Mouse (Mus musculus): ENCODE data around the gene Gm973. TPM values are rescaled to one million over a fixed set of nuclear protein-coding genes. Genes with fewer than 3 reads are reported as not detected.
A peak's percentile ranks its signal among the peaks of the same experiment; 100 is the strongest.

Gm973 gene
- 0.85 and 0.99 TPM in 2 replicates for polyA plus RNA-seq (2014; fragmentation: Nextera tagmentation; extraction: Ambion mirVana)

GRCm38 (mm10) chr1:59516026-59516917 is at the start of gene Gm973:
Gm973 (plus strand) TSS chr1:59516264.
- H3K9ac ChIP-seq (ENCODE audit: low read length): peak within 1 kb of the TSS; percentile 69
- H3K27me3 ChIP-seq (ENCODE audit: control insufficient read depth, insufficient read depth, low read length): no peaks in the 10 kb centered on the region
- DNase-seq (ENCODE audit: low spot score) (peak; percentile 89), ATAC-seq (replicated peaks; ENCODE audit: low FRiP score) (peak; percentile 96)
- 4% methylated on average over 25 of the region's 25 CpGs for WGBS
- H3K36me3 ChIP-seq (ENCODE audit: control insufficient read depth, insufficient read depth, low read length): no peaks in the 10 kb centered on the region
- H3K9me3 ChIP-seq (ENCODE audit: control insufficient read depth, low read length): no peaks in the 10 kb centered on the region
- H3K4me1 ChIP-seq (replicated peaks; ENCODE audit: control insufficient read depth, insufficient read depth, low read length): peaks cover 17% of the 10 kb centered on the region
- peak within 1 kb of the TSS; percentile 98 for H3K27ac ChIP-seq (ENCODE audit: low read depth, low read length)
- H3K4me3 ChIP-seq (ENCODE audit: low read depth, low read length): peak within 1 kb of the TSS; percentile 28
- H3K4me2 ChIP-seq (ENCODE audit: low read depth, low read length, severe bottlenecking): peak within 1 kb of the TSS; percentile 61

GRCm38 (mm10) chr1:59469170-59469569 is 46.9 kb upstream of the Gm973 start:
- ATAC-seq (replicated peaks; ENCODE audit: low FRiP score) (no peak), DNase-seq (ENCODE audit: low spot score) (no peak)
- H3K9me3 ChIP-seq (ENCODE audit: control insufficient read depth, low read length): no peaks in the 10 kb centered on the region
- H3K4me1 ChIP-seq (replicated peaks; ENCODE audit: control insufficient read depth, insufficient read depth, low read length): peaks cover 16% of the 10 kb centered on the region
- 39% methylated on average over 4 of the region's 4 CpGs for WGBS
- no peak overlapping the region for H3K9ac ChIP-seq (ENCODE audit: low read length)
- no peak overlapping the region for H3K4me3 ChIP-seq (ENCODE audit: low read depth, low read length)
- no peaks in the 10 kb centered on the region for H3K36me3 ChIP-seq (ENCODE audit: control insufficient read depth, insufficient read depth, low read length)
- H3K4me2 ChIP-seq (ENCODE audit: low read depth, low read length, severe bottlenecking): no peak overlapping the region
- H3K27ac ChIP-seq (ENCODE audit: low read depth, low read length): no peak overlapping the region
- peaks cover 2% of the 10 kb centered on the region; the same call in 1 of the 2 replicates for H3K27me3 ChIP-seq (ENCODE audit: control insufficient read depth, insufficient read depth, low read length)

GRCm38 (mm10) chr1:59470766-59471165 is 45.3 kb upstream of the Gm973 start:
- Histone ChIP-seq H3K9me3 (ENCODE audit: control insufficient read depth, low read length) (no peaks in the 10 kb centered on the region), H3K27me3 (ENCODE audit: control insufficient read depth, insufficient read depth, low read length) (peaks cover 4% of the 10 kb centered on the region; the same call in 1 of the 2 replicates), H3K4me2 (ENCODE audit: low read depth, low read length, severe bottlenecking) (no peak overlapping the region), H3K4me3 (ENCODE audit: low read depth, low read length) (no peak overlapping the region), H3K36me3 (ENCODE audit: control insufficient read depth, insufficient read depth, low read length) (no peaks in the 10 kb centered on the region), H3K9ac (ENCODE audit: low read length) (no peak overlapping the region), H3K27ac (ENCODE audit: low read depth, low read length) (no peak overlapping the region), H3K4me1 (replicated peaks; ENCODE audit: control insufficient read depth, insufficient read depth, low read length) (peaks cover 13% of the 10 kb centered on the region)
- WGBS: 48% methylated on average over 4 of the region's 4 CpGs
- DNase-seq (ENCODE audit: low spot score) (no peak), ATAC-seq (replicated peaks; ENCODE audit: low FRiP score) (no peak)

- no peak overlapping the region for H3K4me3 ChIP-seq (ENCODE audit: low read depth, low read length)
- H3K27ac ChIP-seq (ENCODE audit: low read depth, low read length): no peak overlapping the region
- H3K9me3 ChIP-seq (ENCODE audit: control insufficient read depth, low read length): no peaks in the 10 kb centered on the region
- ATAC-seq (replicated peaks; ENCODE audit: low FRiP score) (no peak), DNase-seq (ENCODE audit: low spot score) (no peak)
- no peak overlapping the region for H3K4me2 ChIP-seq (ENCODE audit: low read depth, low read length, severe bottlenecking)
- H3K4me1 ChIP-seq (replicated peaks; ENCODE audit: control insufficient read depth, insufficient read depth, low read length): peaks cover 13% of the 10 kb centered on the region
- no peak overlapping the region for H3K9ac ChIP-seq (ENCODE audit: low read length)
- no peaks in the 10 kb centered on the region for H3K36me3 ChIP-seq (ENCODE audit: control insufficient read depth, insufficient read depth, low read length)
- 2% methylated on average over 9 of the region's 11 CpGs for WGBS
- H3K27me3 ChIP-seq (ENCODE audit: control insufficient read depth, insufficient read depth, low read length): peaks cover 4% of the 10 kb centered on the region; the same call in 1 of the 2 replicates
These were observed 43.5 kb upstream of the Gm973 start for GRCm38 (mm10) chr1:59472368-59473180.

GRCm38 (mm10) chr1:59473181-59473555 is 42.9 kb upstream of the Gm973 start:
- ATAC-seq (replicated peaks; ENCODE audit: low FRiP score) (no peak; the same call in 1 of the 2 replicates), DNase-seq (ENCODE audit: low spot score) (no peak)
- H3K9ac ChIP-seq (ENCODE audit: low read length): no peak overlapping the region
- H3K27ac ChIP-seq (ENCODE audit: low read depth, low read length): no peak overlapping the region
- H3K4me3 ChIP-seq (ENCODE audit: low read depth, low read length): no peak overlapping the region
- 2% methylated on average over 4 of the region's 4 CpGs for WGBS
- H3K4me1 ChIP-seq (replicated peaks; ENCODE audit: control insufficient read depth, insufficient read depth, low read length): peaks cover 13% of the 10 kb centered on the region
- H3K4me2 ChIP-seq (ENCODE audit: low read depth, low read length, severe bottlenecking): no peak overlapping the region
- no peaks in the 10 kb centered on the region for H3K36me3 ChIP-seq (ENCODE audit: control insufficient read depth, insufficient read depth, low read length)
- H3K27me3 ChIP-seq (ENCODE audit: control insufficient read depth, insufficient read depth, low read length): peaks cover 4% of the 10 kb centered on the region; the same call in 1 of the 2 replicates
- no peaks in the 10 kb centered on the region for H3K9me3 ChIP-seq (ENCODE audit: control insufficient read depth, low read length)

- Histone ChIP-seq H3K4me3 (ENCODE audit: low read depth, low read length) (no peak overlapping the region), H3K9ac (ENCODE audit: low read length) (no peak overlapping the region), H3K4me2 (ENCODE audit: low read depth, low read length, severe bottlenecking) (no peak overlapping the region), H3K9me3 (ENCODE audit: control insufficient read depth, low read length) (no peaks in the 10 kb centered on the region), H3K27me3 (ENCODE audit: control insufficient read depth, insufficient read depth, low read length) (peaks cover 14% of the 10 kb centered on the region; the same call in 1 of the 2 replicates), H3K4me1 (replicated peaks; ENCODE audit: control insufficient read depth, insufficient read depth, low read length) (peaks cover 14% of the 10 kb centered on the region), H3K36me3 (ENCODE audit: control insufficient read depth, insufficient read depth, low read length) (no peaks in the 10 kb centered on the region), H3K27ac (ENCODE audit: low read depth, low read length) (no peak overlapping the region)
- DNase-seq (ENCODE audit: low spot score): no peak
- no peak for ATAC-seq (replicated peaks; ENCODE audit: low FRiP score)
- WGBS: 40% methylated on average over 2 of the region's 2 CpGs
These were observed 40.4 kb upstream of the Gm973 start for GRCm38 (mm10) chr1:59475618-59476017.

- 88% methylated on average over 3 of the region's 3 CpGs for WGBS
These were observed 37.2 kb upstream of the Gm973 start for GRCm38 (mm10) chr1:59478911-59479310.

GRCm38 (mm10) chr1:59480821-59481455 is 35.1 kb upstream of the Gm973 start:
- H3K36me3 ChIP-seq (ENCODE audit: control insufficient read depth, insufficient read depth, low read length): no peaks in the 10 kb centered on the region
- H3K27ac ChIP-seq (ENCODE audit: low read depth, low read length): peak overlapping the region; percentile 86
- DNase-seq (ENCODE audit: low spot score) (peak; percentile 66), ATAC-seq (replicated peaks; ENCODE audit: low FRiP score) (no peak)
- H3K4me2 ChIP-seq (ENCODE audit: low read depth, low read length, severe bottlenecking): peak overlapping the region; percentile 99
- peak overlapping the region; percentile 62 for H3K4me3 ChIP-seq (ENCODE audit: low read depth, low read length)
- H3K9me3 ChIP-seq (ENCODE audit: control insufficient read depth, low read length): no peaks in the 10 kb centered on the region
- 1% methylated on average over 23 of the region's 23 CpGs for WGBS
- peaks cover 18% of the 10 kb centered on the region for H3K27me3 ChIP-seq (ENCODE audit: control insufficient read depth, insufficient read depth, low read length)
- H3K4me1 ChIP-seq (replicated peaks; ENCODE audit: control insufficient read depth, insufficient read depth, low read length): peaks cover 20% of the 10 kb centered on the region
- peak overlapping the region; percentile 53 for H3K9ac ChIP-seq (ENCODE audit: low read length)

More at GRCm38 (mm10) chr1:59478911-59479310, 37.2 kb upstream of the Gm973 start:
- no peaks in the 10 kb centered on the region for H3K9me3 ChIP-seq (ENCODE audit: control insufficient read depth, low read length)
- no peak overlapping the region for H3K27ac ChIP-seq (ENCODE audit: low read depth, low read length)
- peaks cover 15% of the 10 kb centered on the region for H3K27me3 ChIP-seq (ENCODE audit: control insufficient read depth, insufficient read depth, low read length)
- H3K4me2 ChIP-seq (ENCODE audit: low read depth, low read length, severe bottlenecking): no peak overlapping the region
- no peaks in the 10 kb centered on the region for H3K36me3 ChIP-seq (ENCODE audit: control insufficient read depth, insufficient read depth, low read length)
- no peak overlapping the region for H3K4me3 ChIP-seq (ENCODE audit: low read depth, low read length)
- DNase-seq (ENCODE audit: low spot score) (no peak), ATAC-seq (replicated peaks; ENCODE audit: low FRiP score) (no peak)
- H3K4me1 ChIP-seq (replicated peaks; ENCODE audit: control insufficient read depth, insufficient read depth, low read length): peaks cover 12% of the 10 kb centered on the region
- no peak overlapping the region for H3K9ac ChIP-seq (ENCODE audit: low read length)

Data from forebrain, embryonic 11.5 days (tissue).